Mouse (Mus musculus) stomach, postnatal 0 days (tissue): ENCODE measurements at regions not wholly inside any gene's neighbourhood (a gene's known extent, or its start where the extent isn't known, plus 50 kb on each side); places are given as distances from the start of the nearest gene placed in this dataset.

Experiments used
- ATAC-seq: fragments of 200-750 bp; cut with Nextera tagmentation; 2 replicates; pipeline ENCODE4 v1.8.0; 2017; ENCODE audit not compliant: low FRiP score, low TSS enrichment
- DNase-seq: peaks from one replicate; pipeline ENCODE4 v3.0.0-alpha.2; 2016; ENCODE audit warnings: low spot score
- H3K27ac ChIP-seq: fragments of 300-500 bp; sonication (generic); replicated peaks from 2 replicates; pipeline ENCODE4 v1.5.1; 2014; ENCODE audit warnings: mild to moderate bottlenecking, control low read depth
- H3K27me3 ChIP-seq: fragments of 300-500 bp; sonication (generic); 2 replicates; pipeline ENCODE4 v1.6.1; 2014; ENCODE audit warnings: low read length; ENCODE audit not compliant: control insufficient read depth, insufficient read depth
- H3K36me3 ChIP-seq: fragments of 300-500 bp; sonication (generic); 2 replicates; pipeline ENCODE4 v1.6.1; 2014; ENCODE audit warnings: low read length, mixed read lengths; ENCODE audit not compliant: control insufficient read depth, insufficient read depth
- H3K4me1 ChIP-seq: fragments of 300-500 bp; sonication (generic); replicated peaks from 2 replicates; pipeline ENCODE4 v1.6.1; 2014; ENCODE audit warnings: antibody characterized with exemption; ENCODE audit not compliant: control insufficient read depth, insufficient read depth
- H3K4me2 ChIP-seq: fragments of 300-500 bp; sonication (generic); replicated peaks from 2 replicates; pipeline ENCODE4 v1.6.1; 2014; ENCODE audit warnings: low read depth, mild to moderate bottlenecking, control low read depth, moderate library complexity
- H3K4me3 ChIP-seq: fragments of 300-500 bp; sonication (generic); 2 replicates; pipeline ENCODE4 v1.5.1; 2014; ENCODE audit warnings: low read depth, low read length, control low read depth
- H3K9ac ChIP-seq: fragments of 300-500 bp; sonication (generic); 2 replicates; pipeline ENCODE4 v1.6.1; 2014; ENCODE audit warnings: mild to moderate bottlenecking, low read length, control low read depth, mixed read lengths
- H3K9me3 ChIP-seq: fragments of 300-500 bp; sonication (generic); 2 replicates; pipeline ENCODE4 v1.6.1; 2016; ENCODE audit warnings: low read length; ENCODE audit not compliant: control insufficient read depth
- CTCF ChIP-seq: IDR thresholded peaks from 2 replicates; pipeline ENCODE4 v1.5.1; 2016; ENCODE audit warnings: antibody characterized with exemption, low read depth, mild to moderate bottlenecking, moderate library complexity
- EP300 ChIP-seq: optimal IDR thresholded peaks from 2 replicates; pipeline ENCODE3; 2016; ENCODE audit warnings: antibody characterized with exemption
- WGBS: fragments of 180-500 bp; shearing (Covaris S2); extraction: QIAGEN DNeasy Blood & Tissue Kit; methylation state at CpG from one replicate; pipeline ENCODE4 v1.1.7; 2014; 5-methylcytosine and 5-hydroxymethylcytosine counted together

DNA sequence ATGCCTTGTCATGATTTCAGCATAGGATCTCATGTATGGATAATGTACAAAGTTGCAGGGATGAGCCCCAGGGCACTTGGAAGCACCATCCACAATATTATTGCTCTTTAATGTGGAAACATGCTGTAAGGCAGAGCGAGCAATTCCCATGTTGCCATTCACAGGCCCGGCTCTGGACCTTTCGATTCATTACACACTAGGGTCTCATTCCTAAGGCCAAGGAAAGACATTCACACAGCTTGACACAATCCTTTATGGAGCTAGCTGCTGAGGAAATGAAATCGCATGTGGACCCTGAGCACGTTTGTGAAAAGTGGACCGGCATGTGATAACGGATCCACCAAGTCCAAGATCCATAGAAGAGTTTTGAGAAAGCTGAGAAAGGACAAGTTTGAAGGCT lies 105.2 kb downstream of the Elovl4 start:
- H3K36me3 ChIP-seq, result no peaks in the 10 kb centered on the region
- H3K4me1 ChIP-seq, result no peaks in the 10 kb centered on the region
- ATAC-seq, result no peak
- WGBS, result 89% methylated on average over 7 of the region's 7 CpGs
- no peak for DNase-seq
- no peaks in the 10 kb centered on the region for H3K27me3 ChIP-seq
- no peak overlapping the region for H3K4me2 ChIP-seq
- no peak overlapping the region for H3K27ac ChIP-seq
- no peaks in the 10 kb centered on the region for H3K9me3 ChIP-seq
- no peak for TF ChIP-seq EP300
- TF ChIP-seq CTCF, result no peak
- no peak overlapping the region for H3K9ac ChIP-seq
- no peak overlapping the region for H3K4me3 ChIP-seq

GRCm38 (mm10) chr9:83700056-83700455 lies 106.0 kb downstream of the Elovl4 start:
- Histone ChIP-seq H3K36me3 (no peaks in the 10 kb centered on the region), H3K9me3 (no peaks in the 10 kb centered on the region), H3K27ac (no peak overlapping the region), H3K27me3 (no peaks in the 10 kb centered on the region), H3K9ac (no peak overlapping the region), H3K4me1 (no peaks in the 10 kb centered on the region), H3K4me3 (no peak overlapping the region), H3K4me2 (no peak overlapping the region)
- ATAC-seq (no peak), DNase-seq (no peak)
- TF ChIP-seq EP300, result no peak
- no peak for TF ChIP-seq CTCF
- WGBS, result 83% methylated on average over 7 of the region's 7 CpGs

DNA sequence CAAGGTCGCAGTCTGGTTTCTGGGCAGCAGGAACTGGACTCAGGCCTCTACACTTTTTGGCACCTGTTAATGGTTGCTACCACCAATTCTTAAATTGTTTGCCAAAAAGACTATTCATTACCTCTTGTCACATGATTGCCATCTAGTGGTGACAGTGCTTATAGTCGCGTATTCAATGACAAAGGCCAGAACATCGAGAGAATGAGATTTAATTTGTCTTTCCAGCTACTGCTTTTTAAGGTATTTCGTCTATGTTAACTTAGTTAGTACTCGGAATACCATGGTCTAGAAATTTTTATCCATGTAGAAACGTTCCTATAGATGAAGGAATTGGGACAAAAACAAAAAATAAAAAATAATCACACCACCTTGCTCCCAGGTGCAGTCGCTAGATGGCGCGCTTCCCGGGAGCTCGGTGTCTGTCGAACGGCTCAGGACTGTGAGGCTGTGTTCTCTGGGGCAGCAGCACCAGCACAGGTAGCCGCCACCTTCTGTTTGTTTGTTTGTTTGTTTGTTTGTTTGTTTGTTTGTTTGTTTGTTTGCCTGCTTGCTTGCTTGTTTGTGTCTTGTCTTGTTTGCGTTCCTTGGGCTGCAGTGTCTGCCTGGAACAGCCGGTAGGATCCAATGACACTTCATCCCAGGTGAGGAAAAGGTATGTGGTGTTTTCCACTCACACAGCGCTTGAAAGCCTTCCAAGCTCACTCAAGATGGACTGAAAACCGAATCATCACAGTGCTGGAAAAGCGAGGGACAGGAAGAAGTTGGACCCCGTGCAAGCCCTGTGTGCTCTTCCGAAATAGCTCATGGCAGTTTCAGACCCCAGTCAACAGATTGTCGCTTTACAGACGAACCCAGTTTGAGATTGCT lies 114.5 kb downstream of the Elovl4 start:
- H3K9ac ChIP-seq, result no peak overlapping the region
- no peaks in the 10 kb centered on the region for H3K4me1 ChIP-seq
- ATAC-seq (peak; percentile 79; the same call in 1 of the 2 replicates), DNase-seq (peak; percentile 70)
- H3K27me3 ChIP-seq, result no peaks in the 10 kb centered on the region
- H3K4me2 ChIP-seq, result peak overlapping the region; percentile 42
- H3K9me3 ChIP-seq, result no peaks in the 10 kb centered on the region
- no peaks in the 10 kb centered on the region for H3K36me3 ChIP-seq
- WGBS, result 16% methylated on average over 24 of the region's 24 CpGs
- TF ChIP-seq CTCF (peak; percentile 79), EP300 (no peak)
- no peak overlapping the region for H3K27ac ChIP-seq
- peak overlapping the region; percentile 33 for H3K4me3 ChIP-seq
